Mouse (Mus musculus) heart, embryonic 14.5 days (tissue): Measurements from ENCODE around the gene Ckap4. TPM values are rescaled to one million over a fixed set of nuclear protein-coding genes. Genes with fewer than 3 reads are reported as not detected.

Source experiments
- ATAC-seq: fragments of 200-750 bp; cut with Nextera tagmentation; 2 replicates; pipeline ENCODE4 v1.8.0; 2017; ENCODE audit warnings: low read depth, moderate TSS enrichment; ENCODE audit not compliant: insufficient number of reproducible peaks, insufficient read depth, low FRiP score
- H3K27ac ChIP-seq, 2 experiments: fragments of 200-500 bp in 1 of 2; fragments of 300-500 bp in 1 of 2; sonication (generic) in 1 of 2; replicated peaks in 1 of 2; 2 replicates each; pipeline ENCODE4 v1.5.1; 2012 to 2014; ENCODE audit warnings: low read depth in 2 of 2, low read length in 2 of 2, control low read depth in 1 of 2, mild to moderate bottlenecking in 1 of 2, mixed read lengths in 1 of 2; ENCODE audit not compliant: control insufficient read depth in 1 of 2, insufficient read depth in 1 of 2
- H3K27me3 ChIP-seq: fragments of 300-500 bp; sonication (generic); 2 replicates; pipeline ENCODE4 v1.6.1; 2014; ENCODE audit warnings: mild to moderate bottlenecking, low read length, control low read depth; ENCODE audit not compliant: control insufficient read depth, insufficient read depth
- H3K36me3 ChIP-seq: fragments of 300-500 bp; sonication (generic); 2 replicates; pipeline ENCODE4 v1.6.1; 2014; ENCODE audit warnings: mild to moderate bottlenecking, control low read depth, low read length, mixed read lengths; ENCODE audit not compliant: control insufficient read depth, insufficient read depth
- H3K4me1 ChIP-seq, 2 experiments: fragments of 200-500 bp in 1 of 2; fragments of 300-500 bp in 1 of 2; sonication (generic) in 1 of 2; 2 replicates each; pipeline ENCODE4 v1.6.1; 2012 to 2014; ENCODE audit warnings: low read length in 2 of 2, control low read depth in 1 of 2, mixed read lengths in 1 of 2; ENCODE audit not compliant: control insufficient read depth in 2 of 2, insufficient read depth in 2 of 2
- H3K4me2 ChIP-seq: fragments of 300-500 bp; sonication (generic); 2 replicates; pipeline ENCODE4 v1.6.1; 2014; ENCODE audit warnings: mild to moderate bottlenecking, low read length
- H3K4me3 ChIP-seq, 2 experiments: fragments of 200-500 bp in 1 of 2; fragments of 300-500 bp in 1 of 2; sonication (generic) in 1 of 2; 2 replicates each; pipeline ENCODE4 v1.5.1; 2012 to 2014; ENCODE audit warnings: low read length in 2 of 2, mild to moderate bottlenecking in 2 of 2, control low read depth in 1 of 2, low read depth in 1 of 2, moderate library complexity in 1 of 2; ENCODE audit not compliant: control insufficient read depth in 1 of 2, insufficient read depth in 1 of 2
- H3K9ac ChIP-seq: fragments of 300-500 bp; sonication (generic); 2 replicates; pipeline ENCODE4 v1.6.1; 2014; ENCODE audit warnings: mild to moderate bottlenecking, low read length
- H3K9me3 ChIP-seq: fragments of 300-500 bp; sonication (generic); 2 replicates; pipeline ENCODE4 v1.6.1; 2016; ENCODE audit warnings: low read length, control low read depth; ENCODE audit not compliant: control insufficient read depth
- WGBS: fragments of 180-500 bp; shearing (Covaris S2); extraction: QIAGEN DNeasy Blood & Tissue Kit; methylation state at CpG from one replicate; pipeline ENCODE4 v1.1.7; 2014; 5-methylcytosine and 5-hydroxymethylcytosine counted together
- polyA plus RNA-seq: library from polyadenylated mRNA; unstranded; fragments of >200 nt; fragmentation: Nextera tagmentation; extraction: Ambion mirVana; gene quantifications from 2 replicates; pipeline ENCODE4 v1.2.1, GENCODE M21; 2014

Gene Ckap4
- polyA plus RNA-seq, 1 experiment from 2014 or later: 116 TPM

DNA sequence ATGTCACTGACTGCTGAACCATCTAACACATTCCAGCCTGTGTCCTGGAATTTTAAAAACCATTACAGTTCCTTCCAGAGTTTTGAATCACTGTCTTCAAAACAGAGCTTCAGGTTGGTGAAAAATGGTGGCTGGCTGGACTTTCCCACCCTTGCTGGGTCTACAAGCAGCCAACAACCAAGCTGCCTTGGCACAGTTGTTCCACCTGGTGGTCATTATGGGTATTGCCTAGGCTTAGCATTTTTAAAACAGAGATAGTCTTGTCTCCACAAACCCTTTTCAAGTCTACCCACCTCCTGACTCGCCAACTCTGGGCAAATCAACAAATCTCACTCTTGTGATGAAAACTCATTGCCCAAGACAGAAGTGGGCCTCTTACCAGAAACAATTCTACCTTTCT lies 24.6 kb upstream of the Ckap4 start:
- WGBS: 71% methylated on average over 1 of the region's 1 CpGs
- Histone ChIP-seq H3K4me2 (no peak overlapping the region), H3K9me3 (peaks cover 9% of the 10 kb centered on the region), H3K9ac (no peak overlapping the region), H3K4me1 (peaks cover 3 to 4% of the 10 kb centered on the region in 2 experiments; a peak in 2 of 4 replicates), H3K27me3 (no peaks in the 10 kb centered on the region), H3K4me3 (no peak overlapping the region), H3K36me3 (no peaks in the 10 kb centered on the region), H3K27ac (no peak overlapping the region)
- ATAC-seq: no peak

DNA sequence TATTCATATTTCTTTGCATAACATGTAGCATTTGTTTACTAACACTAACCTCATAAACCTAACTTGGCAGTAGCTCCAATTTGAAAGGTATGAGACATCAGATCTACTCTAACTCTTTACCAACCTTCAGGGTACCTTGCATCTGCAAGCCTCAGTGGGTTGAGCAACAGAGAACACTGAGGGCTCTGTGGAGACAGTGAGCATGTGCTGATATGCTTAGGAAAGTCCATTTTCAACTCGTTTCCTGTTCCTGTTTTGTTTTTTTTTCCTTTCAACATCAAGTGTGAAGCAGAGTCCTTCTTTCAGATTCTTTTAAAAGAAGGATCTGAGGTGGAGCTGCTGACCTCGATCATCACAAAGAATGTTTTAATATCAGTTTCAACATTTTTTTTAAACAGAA lies 22.3 kb upstream of the Ckap4 start:
- H3K4me3 ChIP-seq: no peak overlapping the region
- no peaks in the 10 kb centered on the region for H3K4me1 ChIP-seq
- H3K27ac ChIP-seq: no peak overlapping the region
- WGBS: 51% methylated on average over 2 of the region's 2 CpGs
- no peak overlapping the region for H3K4me2 ChIP-seq
- H3K27me3 ChIP-seq: no peaks in the 10 kb centered on the region
- no peak for ATAC-seq
- no peak overlapping the region for H3K9ac ChIP-seq
- H3K36me3 ChIP-seq: no peaks in the 10 kb centered on the region
- H3K9me3 ChIP-seq: peaks cover 9% of the 10 kb centered on the region

DNA sequence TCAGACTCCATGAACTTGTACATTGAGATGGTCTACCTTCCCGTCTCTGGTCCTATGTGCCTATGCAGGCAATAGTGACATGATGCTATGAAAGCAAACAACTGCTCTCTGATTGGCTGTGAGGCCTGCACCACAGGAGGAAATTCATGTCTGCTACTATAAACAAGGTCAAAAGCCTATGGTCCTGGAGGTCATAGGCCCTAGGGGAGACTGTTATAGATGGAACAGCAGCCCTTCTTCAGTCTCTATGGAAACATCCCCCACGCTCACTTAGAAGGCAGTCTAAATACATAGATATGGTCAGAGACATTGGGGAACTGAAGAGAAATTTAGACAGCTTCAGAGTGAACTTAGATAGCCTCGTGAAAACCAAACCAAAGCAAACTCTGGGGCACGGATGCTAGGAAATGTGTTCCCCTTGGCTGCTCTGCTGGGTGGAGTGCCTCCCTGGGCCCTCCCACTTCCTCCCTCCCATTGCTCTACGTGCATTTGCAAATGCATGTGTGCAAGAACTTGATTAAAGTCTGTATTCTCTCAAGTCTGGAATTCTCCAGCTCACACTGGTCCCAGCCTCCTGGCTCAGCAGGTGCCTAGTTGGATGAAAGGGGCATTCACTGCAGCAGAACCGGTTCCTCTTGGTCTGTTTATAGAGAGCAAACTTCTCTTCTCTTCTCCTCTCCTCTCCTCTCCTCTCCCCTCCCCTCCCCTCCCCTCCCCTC lies 20.6 kb upstream of the Ckap4 start:
- H3K36me3 ChIP-seq: no peaks in the 10 kb centered on the region
- H3K4me3 ChIP-seq: no peak overlapping the region
- WGBS: 48% methylated on average over 6 of the region's 6 CpGs
- H3K4me2 ChIP-seq: no peak overlapping the region
- H3K9me3 ChIP-seq: peaks cover 9% of the 10 kb centered on the region
- H3K27ac ChIP-seq: no peak overlapping the region
- no peaks in the 10 kb centered on the region for H3K27me3 ChIP-seq
- no peaks in the 10 kb centered on the region for H3K4me1 ChIP-seq
- H3K9ac ChIP-seq: no peak overlapping the region
- no peak for ATAC-seq

DNA sequence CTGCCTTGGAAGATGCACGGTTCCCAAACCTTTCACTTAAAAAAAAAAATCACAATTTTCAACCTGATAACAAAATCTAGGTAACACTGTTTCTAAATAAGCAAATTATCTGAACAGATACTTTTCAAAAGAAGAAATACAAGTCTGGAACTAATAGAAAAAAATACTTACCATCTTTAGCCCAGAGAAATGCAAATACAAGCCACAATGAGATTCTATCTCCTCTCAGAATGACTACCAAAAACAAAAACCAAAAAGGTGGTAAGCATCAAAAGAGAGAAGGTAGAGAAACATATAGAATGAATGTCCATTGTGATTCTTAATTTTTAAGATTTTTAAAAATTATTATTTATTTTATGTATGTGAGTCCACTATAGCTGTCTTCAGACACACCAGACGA lies 18.6 kb upstream of the Ckap4 start:
- Histone ChIP-seq H3K36me3 (no peaks in the 10 kb centered on the region), H3K27ac (no peak overlapping the region), H3K9ac (no peak overlapping the region), H3K9me3 (no peaks in the 10 kb centered on the region), H3K27me3 (no peaks in the 10 kb centered on the region), H3K4me1 (no peaks in the 10 kb centered on the region), H3K4me2 (no peak overlapping the region), H3K4me3 (no peak overlapping the region)
- 87% methylated on average over 2 of the region's 2 CpGs for WGBS
- ATAC-seq: no peak

DNA sequence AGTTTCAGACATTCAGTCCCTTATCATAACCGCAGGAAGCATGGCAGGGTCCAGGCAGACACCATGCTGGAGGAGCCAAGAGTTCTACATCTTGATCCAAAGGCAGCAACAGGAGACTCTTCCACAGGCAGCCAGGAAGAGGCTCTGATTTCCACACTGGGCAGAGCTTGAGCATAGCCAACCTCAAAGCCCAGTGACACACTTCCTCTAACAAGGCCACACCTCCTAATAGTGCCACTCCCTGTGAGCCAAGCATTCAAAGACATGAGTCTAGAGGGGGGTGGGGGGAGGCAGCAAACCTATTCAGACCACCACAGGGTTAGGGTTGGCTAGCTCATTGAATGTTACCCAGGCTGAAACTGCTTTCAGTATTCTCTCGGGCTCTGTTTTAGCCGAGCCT lies 18.0 kb upstream of the Ckap4 start:
- H3K27me3 ChIP-seq: no peaks in the 10 kb centered on the region
- H3K9me3 ChIP-seq: no peaks in the 10 kb centered on the region
- H3K4me1 ChIP-seq: no peaks in the 10 kb centered on the region
- H3K4me3 ChIP-seq: no peak overlapping the region
- no peak overlapping the region for H3K27ac ChIP-seq
- ATAC-seq: no peak
- no peak overlapping the region for H3K9ac ChIP-seq
- no peak overlapping the region for H3K4me2 ChIP-seq
- H3K36me3 ChIP-seq: no peaks in the 10 kb centered on the region
- 91% methylated on average over 3 of the region's 3 CpGs for whole genome bisulfite sequencing

DNA sequence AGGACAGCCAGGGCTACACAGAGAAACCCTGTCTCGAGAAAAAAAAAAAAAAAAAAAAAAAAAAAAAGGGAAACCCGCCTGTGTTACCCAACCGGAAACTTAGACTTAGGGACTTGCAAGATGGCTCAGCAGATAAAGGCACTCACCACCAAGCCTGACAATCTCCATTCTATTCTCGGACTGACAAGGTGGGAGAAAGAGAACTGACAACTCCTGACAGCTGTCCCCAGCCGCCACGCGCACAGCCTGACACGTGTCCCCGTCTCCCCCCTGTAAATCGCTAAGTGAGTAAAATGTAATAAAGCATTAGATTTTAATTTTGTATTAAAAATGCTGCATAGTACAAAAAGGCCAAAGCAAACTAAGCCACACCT lies 16.0 kb upstream of the Ckap4 start:
- no peak overlapping the region for H3K4me2 ChIP-seq
- no peaks in the 10 kb centered on the region for H3K9me3 ChIP-seq
- H3K4me3 ChIP-seq: no peak overlapping the region
- no peak for ATAC-seq
- H3K9ac ChIP-seq: no peak overlapping the region
- H3K27ac ChIP-seq: no peak overlapping the region
- H3K4me1 ChIP-seq: no peaks in the 10 kb centered on the region
- H3K36me3 ChIP-seq: no peaks in the 10 kb centered on the region
- no peaks in the 10 kb centered on the region for H3K27me3 ChIP-seq
- 50% methylated on average over 10 of the region's 10 CpGs for WGBS

DNA sequence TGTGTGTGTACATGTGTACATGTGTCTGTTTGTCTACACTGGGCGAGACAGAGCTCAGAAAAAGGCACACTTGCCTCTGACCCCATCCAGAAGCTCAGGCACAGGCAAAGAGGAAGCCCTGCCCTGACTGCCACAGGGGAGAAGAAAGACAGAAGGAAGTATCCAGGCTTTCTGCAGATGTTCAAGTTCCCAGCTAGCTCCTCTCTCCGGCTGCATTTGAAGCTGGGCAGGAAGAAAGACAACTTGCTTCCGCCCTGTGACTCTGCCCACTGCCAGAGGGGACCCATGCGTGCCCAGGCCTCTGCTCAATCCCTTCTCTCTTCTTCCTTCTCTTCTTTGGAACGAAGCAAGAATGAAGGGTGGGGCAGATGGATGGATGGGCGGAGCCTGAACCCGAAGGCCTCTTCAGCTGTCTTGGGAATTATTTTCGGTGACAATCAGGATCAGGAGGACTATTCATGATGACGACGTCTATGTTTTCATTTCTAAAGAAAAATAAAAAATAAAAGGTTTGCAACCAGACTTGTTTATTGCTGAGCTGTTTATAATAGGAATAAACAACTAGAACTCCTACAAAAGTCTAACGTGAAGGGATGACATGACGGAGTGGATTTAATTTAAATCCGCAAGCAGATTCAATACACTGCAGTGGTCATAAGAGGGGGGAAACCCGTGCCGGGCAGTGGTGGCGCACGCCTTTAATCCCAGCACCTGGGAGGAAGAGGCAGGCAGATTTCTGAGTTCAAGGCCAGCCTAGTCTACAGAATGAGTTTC lies 15.5 kb upstream of the Ckap4 start:
- no peaks in the 10 kb centered on the region for H3K27me3 ChIP-seq

More for the DNA sequence above, 15.5 kb upstream of the Ckap4 start:
- Histone ChIP-seq H3K36me3 (no peaks in the 10 kb centered on the region), H3K9ac (no peak overlapping the region), H3K4me2 (no peak overlapping the region), H3K9me3 (no peaks in the 10 kb centered on the region), H3K27ac (no peak overlapping the region), H3K4me3 (no peak overlapping the region), H3K4me1 (no peaks in the 10 kb centered on the region)
- 77% methylated on average over 17 of the region's 17 CpGs for WGBS
- no peak for ATAC-seq
